22 mouse cellular contexts compared by ENCODE assay signal in genomic region chr3:28748151-28748550, GRCm38 (mm10). TPM values are rescaled to one million over a fixed set of nuclear protein-coding genes. Genes with fewer than 3 reads are reported as not detected.
"Had no signal": no experiment of that assay in that cellular context is flagged by ENCODE, and none has a peak within 500 bp of the region (broad histone marks: within the 10 kb centered on the region; RNA-seq: fewer than 3 reads in every experiment).

No protein-coding gene starts in this region.

- H3K4me3 ChIP-seq: liver, embryonic 15.5 days; lung, embryonic 15.5 days; megakaryocyte, embryonic 14.5 days; midbrain, embryonic 12.5 days; neural tube, embryonic 12.5 days; stomach, embryonic 15.5 days had no signal

- ATAC-seq: liver, postnatal 0 days; lung, postnatal 0 days; midbrain, embryonic 16.5 days had no signal

- H3K36me3 ChIP-seq: liver, embryonic 15.5 days; lung, embryonic 15.5 days; midbrain, embryonic 12.5 days; neural tube, embryonic 12.5 days; stomach, embryonic 15.5 days had no signal

- H3K27ac ChIP-seq: liver, embryonic 15.5 days; lung, embryonic 15.5 days; macrophage; midbrain, embryonic 12.5 days; neural tube, embryonic 12.5 days; stomach, embryonic 15.5 days; stomach, postnatal 0 days had no signal

- H3K27me3 ChIP-seq: liver, embryonic 15.5 days; lung, embryonic 15.5 days; midbrain, embryonic 12.5 days; neural tube, embryonic 12.5 days; stomach, embryonic 15.5 days had no signal

- H3K9ac ChIP-seq: liver, embryonic 15.5 days; liver, postnatal 0 days; lung, embryonic 15.5 days; midbrain, embryonic 12.5 days; neural tube, embryonic 12.5 days; stomach, embryonic 15.5 days had no signal

- H3K9me3 ChIP-seq: liver, embryonic 15.5 days; lung, embryonic 15.5 days; megakaryocyte, embryonic 14.5 days; midbrain, embryonic 12.5 days; neural tube, embryonic 12.5 days; stomach, embryonic 15.5 days had no signal

- H3K4me1 ChIP-seq: liver, embryonic 15.5 days; lung, embryonic 15.5 days; megakaryocyte, embryonic 14.5 days; midbrain, embryonic 12.5 days; neural tube, embryonic 12.5 days; stomach, embryonic 15.5 days had no signal

- H3K4me2 ChIP-seq: liver, embryonic 15.5 days; lung, embryonic 15.5 days; midbrain, embryonic 12.5 days; neural tube, embryonic 12.5 days; stomach, embryonic 15.5 days had no signal

- DNase-seq: liver, postnatal 0 days; lung, adult 2 months; lung, postnatal 14 days; lung, postnatal 36 days; midbrain, embryonic 14.5 days; right cerebral cortex, postnatal 14 days; thymus, adult 2 months; thymus, postnatal 14 days; thymus, postnatal 36 days had no signal

RNA-seq across cellular contexts. Expression of gene Slc2a2, which starts 50.4 kb away (rescaled TPM):
- total RNA-seq: megakaryocyte progenitor cell, adult 5-6 weeks; monocyte, adult 5-6 weeks; neutrophil, adult 5-6 weeks had no signal
- polyA plus RNA-seq: macrophage; midbrain, embryonic 14.5 days had no signal
